Mouse (Mus musculus) brain, embryonic 14.5 days (tissue): ENCODE measurements around the gene Plekhj1.
A peak's percentile ranks its signal among the peaks of the same experiment; 100 is the strongest.

Experiments used
- CTCF ChIP-seq: fragments of 200-500 bp; IDR thresholded peaks from 2 replicates; pipeline ENCODE4 v1.5.1; 2012; ENCODE audit warnings: inconsistent platforms, mild to moderate bottlenecking, moderate library complexity, borderline replicate concordance; ENCODE audit not compliant: insufficient read depth, insufficient read length; ENCODE audit errors: extremely low read depth
- POLR2A ChIP-seq: fragments of 200-500 bp; IDR thresholded peaks from 2 replicates; pipeline ENCODE4 v1.6.1; 2012; ENCODE audit warnings: mild to moderate bottlenecking, inconsistent platforms, borderline replicate concordance; ENCODE audit not compliant: poor library complexity, insufficient read depth, insufficient read length, severe bottlenecking; ENCODE audit errors: extremely low read depth

DNA sequence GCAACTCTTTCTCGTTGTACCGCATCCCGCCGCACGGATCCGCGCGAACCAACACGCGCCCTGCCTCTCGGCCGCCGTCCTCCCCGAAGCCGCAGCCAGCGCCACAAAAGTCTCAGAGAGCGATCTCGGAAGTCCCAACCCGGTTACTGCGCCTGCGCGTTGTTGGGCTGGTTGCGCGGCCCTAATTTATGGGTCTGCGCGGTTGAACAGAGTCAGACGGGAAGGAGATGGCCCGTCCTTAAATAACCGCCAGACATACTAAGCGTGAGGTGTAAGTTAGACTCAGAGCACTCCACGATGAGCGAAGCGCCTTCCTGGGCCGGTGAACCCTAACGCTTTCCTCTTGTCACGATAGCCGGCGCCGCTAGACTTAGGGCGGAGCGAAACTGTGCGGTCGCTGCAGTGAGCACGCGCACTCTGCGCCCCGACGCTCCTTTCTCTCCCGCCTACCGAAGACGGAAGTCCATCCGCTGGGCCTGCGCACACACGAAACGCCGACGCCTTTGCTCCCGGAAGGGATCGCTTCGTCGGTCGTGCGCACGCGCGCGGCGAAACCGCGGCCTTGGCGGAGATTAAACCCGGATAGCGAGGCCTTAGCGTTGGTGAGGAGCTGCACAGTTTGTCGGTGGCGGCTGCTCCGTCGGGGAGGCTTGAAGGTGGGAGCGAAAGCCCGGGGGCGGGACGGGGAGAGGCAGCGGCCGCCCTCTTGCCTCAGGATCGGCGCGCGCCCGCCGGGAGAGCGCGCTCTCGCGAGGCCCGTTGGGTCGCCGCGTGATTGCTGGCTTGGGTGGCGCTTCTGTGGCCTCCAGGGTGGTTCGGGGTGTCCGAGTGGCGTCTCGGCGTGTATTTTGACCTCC lies at the start of gene Plekhj1, which contains the start of gene Sf3a2:
- TF ChIP-seq CTCF (no peak), POLR2A (peak; percentile 60; the same call in 1 of the 2 replicates)
